Mouse (Mus musculus): ENCODE data around the gene C4b. TPM values are rescaled to one million over a fixed set of nuclear protein-coding genes. Genes with fewer than 3 reads are reported as not detected.

Gene C4b
- 24.3 and 25.4 TPM in 2 replicates for polyA plus RNA-seq (2012; rRNA removed)

GRCm38 (mm10) chr17:34743719-34744118 lies at the start of gene C4b:
TSS of gene C4b (minus strand) at chr17:34743882.

Other genes starting within 250 kb of the C4b start
- 19.2 and 24.2 TPM in 2 replicates for gene Btnl6, start 226.5 kb downstream of the C4b start, polyA plus RNA-seq (2012; rRNA removed)
- gene Notch4, start 179.6 kb downstream of the C4b start, polyA plus RNA-seq (2012; rRNA removed): 21.6 and 28.1 TPM in 2 replicates
- gene Gpsm3, start 154.1 kb downstream of the C4b start, polyA plus RNA-seq (2012; rRNA removed): 7.0 and 8.0 TPM in 2 replicates
- 61.4 and 62.5 TPM in 2 replicates for gene Pbx2, start 152.6 kb downstream of the C4b start, polyA plus RNA-seq (2012; rRNA removed)
- 2.2 and 2.4 TPM in 2 replicates for gene Ager, start 146.0 kb downstream of the C4b start, polyA plus RNA-seq (2012; rRNA removed)
- gene Rnf5, start 140.2 kb downstream of the C4b start, polyA plus RNA-seq (2012; rRNA removed): 91.2 and 137 TPM in 2 replicates
- gene Agpat1, start 139.6 kb downstream of the C4b start, polyA plus RNA-seq (2012; rRNA removed): 343 and 453 TPM in 2 replicates
- gene Egfl8, start 127.9 kb downstream of the C4b start, polyA plus RNA-seq (2012; rRNA removed): 3.5 and 4.3 TPM in 2 replicates
- gene Ppt2, start 115.4 kb downstream of the C4b start, polyA plus RNA-seq (2012; rRNA removed): 44.8 and 48.2 TPM in 2 replicates
- 6.9 and 8.9 TPM in 2 replicates for gene Prrt1, start 114.3 kb downstream of the C4b start, polyA plus RNA-seq (2012; rRNA removed)
- 4.6 and 5.3 TPM in 2 replicates for gene Fkbpl, start 99.1 kb downstream of the C4b start, polyA plus RNA-seq (2012; rRNA removed)
- gene Atf6b, start 96.7 kb downstream of the C4b start, polyA plus RNA-seq (2012; rRNA removed): 93.5 and 97.8 TPM in 2 replicates
- 56.6 TPM in 2 replicates for gene Tnxb, start 73.3 kb downstream of the C4b start, polyA plus RNA-seq (2012; rRNA removed)
- gene Cyp21a1, start 60.7 kb upstream of the C4b start, polyA plus RNA-seq (2012; rRNA removed): not detected in 2 replicates
- 50.0 and 62.6 TPM in 2 replicates for gene Stk19, start 93.1 kb upstream of the C4b start, polyA plus RNA-seq (2012; rRNA removed)
- gene Dxo, start 93.1 kb upstream of the C4b start, polyA plus RNA-seq (2012; rRNA removed): 65.2 and 67.7 TPM in 2 replicates
- gene Skiv2l, start 106.3 kb upstream of the C4b start, polyA plus RNA-seq (2012; rRNA removed): 94.8 and 130 TPM in 2 replicates
- 22.3 and 23.8 TPM in 2 replicates for gene Nelfe, start 106.5 kb upstream of the C4b start, polyA plus RNA-seq (2012; rRNA removed)
- gene Cfb, start 118.6 kb upstream of the C4b start, polyA plus RNA-seq (2012; rRNA removed): 28.6 and 30.9 TPM in 2 replicates
- gene Zbtb12, start 135.6 kb upstream of the C4b start, polyA plus RNA-seq (2012; rRNA removed): 7.3 and 7.9 TPM in 2 replicates
- not detected in 2 replicates for gene Gm20547, start 138.2 kb upstream of the C4b start, polyA plus RNA-seq (2012; rRNA removed)
- gene C2, start 154.4 kb upstream of the C4b start, polyA plus RNA-seq (2012; rRNA removed): 4.2 and 4.7 TPM in 2 replicates
- gene Ehmt2, start 154.6 kb upstream of the C4b start, polyA plus RNA-seq (2012; rRNA removed): 317 and 331 TPM in 2 replicates
- 338 and 452 TPM in 2 replicates for gene Slc44a4, start 170.6 kb upstream of the C4b start, polyA plus RNA-seq (2012; rRNA removed)
- 197 and 259 TPM in 2 replicates for gene Neu1, start 187.4 kb upstream of the C4b start, polyA plus RNA-seq (2012; rRNA removed)
- gene Hspa1b, start 215.4 kb upstream of the C4b start, polyA plus RNA-seq (2012; rRNA removed): 77.4 and 78.5 TPM in 2 replicates
- not detected in 2 replicates for gene Gm20481, start 226.0 kb upstream of the C4b start, polyA plus RNA-seq (2012; rRNA removed)
- 40.8 and 41.4 TPM in 2 replicates for gene Hspa1a, start 228.3 kb upstream of the C4b start, polyA plus RNA-seq (2012; rRNA removed)
- 0.30 and 0.82 TPM in 2 replicates for gene Hspa1l, start 228.8 kb upstream of the C4b start, polyA plus RNA-seq (2012; rRNA removed)
- 57.6 and 64.6 TPM in 2 replicates for gene Lsm2, start 238.0 kb upstream of the C4b start, polyA plus RNA-seq (2012; rRNA removed)